Mouse (Mus musculus) layer of hippocampus, postnatal 14 days (tissue): ENCODE measurements around the gene Klrb1b. TPM values are rescaled to one million over a fixed set of nuclear protein-coding genes. Genes with fewer than 3 reads are reported as not detected.

Experiments
- total RNA-seq, 2 experiments: library from RNA; stranded (reverse); gene quantifications; 2 replicates each; pipeline ENCODE4 v1.2.3; 2021

The Klrb1b gene
- total RNA-seq, 2 experiments from 2014 or later: not detected

Other genes starting within 250 kb of the Klrb1b start
- 10 to 100 TPM in 1 of 2 experiments, 1 to 10 TPM in 1; 6.1 to 10.0 TPM for gene A2ml1, start 244.7 kb downstream of the Klrb1b start, total RNA-seq
- gene Klrb1a, start 202.8 kb downstream of the Klrb1b start, total RNA-seq: not detected
- gene Clec2h, start 163.9 kb downstream of the Klrb1b start, total RNA-seq: not detected
- 1 to 10 TPM; 2.0 to 2.9 TPM for gene Klrb1, start 103.3 kb downstream of the Klrb1b start, total RNA-seq
- gene Klrb1c, start 37.1 kb downstream of the Klrb1b start, total RNA-seq: not detected
- gene Gm44511, start within 50 bp of the Klrb1b start, total RNA-seq: not detected
- gene Clec2i, start 61.3 kb upstream of the Klrb1b start, total RNA-seq: under 1 TPM in 1 of 2 experiments, not detected in 1; 0.23 TPM
- gene BC035044, start 64.8 kb upstream of the Klrb1b start, total RNA-seq: 1 to 10 TPM; 1.3 to 1.4 TPM
- gene Clec2g, start 108.0 kb upstream of the Klrb1b start, total RNA-seq: not detected
- not detected for gene Klrb1f, start 219.6 kb upstream of the Klrb1b start, total RNA-seq